Mouse (Mus musculus) cerebellum, postnatal 4 days (tissue): Measurements from ENCODE around the gene Ugt1a10.
A peak's percentile ranks its signal among the peaks of the same experiment; 100 is the strongest.
"Not testable (repeated sequence)": the region's sequence is repeated elsewhere in the genome, so short reads cannot be mapped to it uniquely, and the experiment has no call there.

Source experiments
- DNase-seq, 2 experiments: peaks; one replicate each; pipeline ENCODE4 v3.0.0; 2022; ENCODE audit warnings: low spot score in 2 of 2, mixed read lengths in 1 of 2

Gene Ugt1a10

DNA sequence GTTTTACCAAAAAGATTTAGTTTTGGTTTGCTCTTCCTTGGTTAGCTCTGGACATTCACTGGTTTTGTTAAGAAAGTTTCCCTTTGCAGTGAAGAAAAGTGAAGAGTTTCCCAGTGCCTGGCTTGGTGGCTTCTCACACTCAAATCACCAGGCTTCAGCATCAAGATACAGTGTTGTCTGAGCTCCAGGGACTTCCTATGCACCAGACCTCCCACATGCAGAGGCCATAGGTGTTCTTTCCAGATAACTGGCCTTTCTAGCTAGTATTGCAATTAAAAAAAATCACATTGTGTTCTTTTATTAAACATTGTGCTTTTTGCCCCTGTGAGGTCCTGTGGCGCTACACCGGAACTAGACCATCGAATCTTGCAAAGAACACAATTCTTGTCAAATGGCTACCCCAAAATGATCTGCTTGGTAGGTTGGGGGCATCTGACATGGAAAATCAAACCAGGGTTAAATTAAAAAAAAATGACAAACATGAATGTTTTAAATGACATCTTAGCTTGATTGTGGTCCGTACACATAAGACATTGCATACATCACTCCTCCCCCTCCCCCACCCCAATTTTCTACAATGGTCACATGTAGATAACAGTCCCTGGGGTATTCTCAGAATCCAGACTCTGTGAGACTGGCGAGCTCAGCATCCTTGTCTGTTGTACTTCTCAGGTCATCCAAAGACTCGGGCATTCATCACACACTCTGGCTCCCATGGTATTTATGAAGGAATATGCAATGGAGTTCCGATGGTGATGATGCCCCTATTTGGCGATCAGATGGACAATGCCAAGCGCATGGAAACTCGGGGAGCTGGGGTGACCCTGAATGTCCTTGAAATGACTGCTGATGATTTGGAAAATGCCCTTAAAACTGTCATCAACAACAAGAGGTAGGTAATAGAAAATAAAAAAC is 160.5 kb downstream of the Ugt1a10 start:
- no peak for DNase-seq

DNA sequence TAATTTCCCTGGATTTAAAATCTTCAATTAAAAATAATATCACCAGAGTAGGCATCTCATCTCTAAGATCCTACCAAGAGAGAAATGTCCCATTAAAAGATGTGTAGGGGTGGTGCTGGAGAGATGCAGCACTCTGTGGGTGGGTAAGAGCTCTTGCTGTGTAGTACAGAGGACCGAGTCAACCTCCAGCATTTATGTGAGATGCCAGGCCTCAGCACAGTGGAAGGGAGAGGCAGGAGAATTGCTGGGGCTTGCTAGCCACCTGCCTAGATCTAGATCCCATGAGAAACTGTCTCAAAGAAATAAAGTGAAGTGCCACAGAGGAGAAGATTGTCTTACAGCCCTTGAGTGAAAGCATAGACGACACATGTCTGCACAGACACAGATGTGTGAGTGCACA is 161.4 kb downstream of the Ugt1a10 start:
- no peak for DNase-seq

DNA sequence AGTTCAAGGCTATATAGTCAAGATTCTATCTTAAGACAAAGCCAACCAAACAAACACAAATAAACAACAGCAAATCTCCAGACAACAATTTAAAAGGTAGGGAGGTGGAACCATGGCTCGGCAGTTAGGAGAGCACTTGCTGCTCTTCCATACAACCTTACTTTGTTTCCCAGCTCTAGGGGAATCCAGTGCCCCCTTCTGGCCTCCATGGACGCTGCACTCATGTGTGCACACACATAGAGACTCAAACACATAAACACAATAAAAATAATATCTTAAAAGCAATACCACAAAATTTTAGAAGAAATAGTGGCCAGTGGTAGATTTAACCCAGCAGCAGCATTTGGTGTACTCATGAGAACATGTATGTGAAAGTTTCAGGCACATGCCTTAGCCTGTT is 162.0 kb downstream of the Ugt1a10 start:
- DNase-seq: no peak

DNA sequence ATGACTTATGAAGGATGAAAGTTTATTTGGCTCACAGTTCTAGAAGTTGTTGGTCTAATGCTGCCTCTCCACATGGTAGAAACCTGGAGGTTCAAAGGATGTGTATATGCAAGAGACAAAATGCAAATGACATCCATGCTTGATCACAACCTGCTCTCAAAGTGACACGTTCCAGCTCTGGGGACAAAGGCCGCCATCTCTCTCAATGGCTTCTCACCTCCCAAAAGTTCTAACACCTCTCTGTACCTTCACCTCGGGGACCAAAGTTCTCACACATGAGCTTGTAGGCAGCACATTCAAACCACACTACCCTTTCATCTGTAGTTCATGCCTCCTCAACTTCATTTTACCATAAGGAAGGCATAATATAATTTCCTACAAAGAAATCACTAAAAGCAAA is 162.4 kb downstream of the Ugt1a10 start:
- DNase-seq: no peak

DNA sequence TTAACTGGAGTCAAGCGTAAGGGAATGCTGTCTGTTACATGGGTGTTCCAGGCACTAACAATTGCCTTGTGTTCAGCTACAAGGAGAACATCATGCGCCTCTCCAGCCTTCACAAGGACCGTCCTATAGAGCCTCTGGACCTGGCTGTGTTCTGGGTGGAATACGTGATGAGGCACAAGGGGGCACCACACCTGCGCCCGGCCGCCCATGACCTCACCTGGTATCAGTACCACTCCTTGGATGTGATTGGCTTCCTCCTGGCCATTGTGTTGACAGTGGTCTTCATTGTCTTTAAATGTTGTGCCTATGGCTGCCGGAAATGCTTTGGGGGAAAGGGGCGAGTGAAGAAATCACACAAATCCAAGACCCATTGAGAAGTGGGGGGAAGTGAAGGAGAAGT is 162.9 kb downstream of the Ugt1a10 start:
- DNase-seq: no peak

DNA sequence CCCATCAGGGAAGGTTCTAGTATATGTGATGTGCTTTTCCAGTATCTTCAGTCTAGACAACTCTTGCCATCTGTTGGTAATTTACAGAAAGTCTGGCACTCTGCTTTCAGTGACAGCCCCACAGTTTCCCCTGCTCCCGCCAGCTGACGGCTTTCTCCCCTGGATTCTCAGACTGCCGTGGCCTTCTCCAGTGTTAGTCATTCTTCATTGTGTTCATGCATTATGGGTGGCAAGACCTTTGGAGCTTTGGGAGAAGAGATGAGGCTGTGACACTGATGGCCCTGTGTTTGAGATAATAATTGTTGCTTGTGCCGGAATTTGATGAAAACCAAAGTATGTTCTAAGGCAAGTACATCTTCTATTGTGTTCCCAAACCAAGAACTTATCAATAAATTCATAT is 163.4 kb downstream of the Ugt1a10 start:
- no peak for DNase-seq

DNA sequence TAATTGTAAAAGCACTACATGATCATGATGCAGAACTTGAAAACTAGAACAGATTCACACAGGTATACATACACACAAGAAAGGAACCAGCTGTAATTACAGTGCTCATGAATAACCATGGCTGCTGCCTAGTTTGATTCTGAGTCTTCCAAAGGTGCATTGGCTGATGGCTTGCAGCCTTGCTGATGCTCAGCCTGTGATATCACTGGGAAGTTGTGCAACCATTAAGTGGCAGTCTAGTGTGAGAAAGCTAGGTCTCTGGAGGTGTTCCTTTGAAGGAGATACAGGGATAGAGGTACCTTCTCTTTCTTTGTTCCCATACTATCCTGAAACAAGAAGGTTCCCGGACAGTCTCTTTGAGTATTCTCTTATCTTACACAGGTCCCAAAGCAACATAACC is 163.9 kb downstream of the Ugt1a10 start:
- DNase-seq: no peak

DNA sequence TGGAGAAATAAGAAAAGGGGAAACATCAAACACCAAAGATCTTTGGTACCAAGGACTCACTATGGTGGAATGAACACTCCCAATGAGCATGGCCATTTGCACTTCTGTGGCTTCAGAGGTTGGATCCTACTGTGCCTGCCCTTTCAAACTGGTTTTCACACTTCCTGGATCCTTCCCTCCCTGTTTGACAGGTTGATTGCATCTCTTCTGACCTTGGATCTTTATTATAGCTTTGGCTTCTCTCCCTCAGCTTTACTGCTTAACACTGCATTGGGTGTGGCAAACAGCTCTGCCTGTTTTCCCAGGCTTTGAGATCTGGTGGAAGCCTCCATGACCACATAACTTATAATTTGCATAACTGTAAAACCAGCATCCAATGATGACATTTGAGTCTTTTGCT is 165.1 kb downstream of the Ugt1a10 start:
- DNase-seq: no peak

DNA sequence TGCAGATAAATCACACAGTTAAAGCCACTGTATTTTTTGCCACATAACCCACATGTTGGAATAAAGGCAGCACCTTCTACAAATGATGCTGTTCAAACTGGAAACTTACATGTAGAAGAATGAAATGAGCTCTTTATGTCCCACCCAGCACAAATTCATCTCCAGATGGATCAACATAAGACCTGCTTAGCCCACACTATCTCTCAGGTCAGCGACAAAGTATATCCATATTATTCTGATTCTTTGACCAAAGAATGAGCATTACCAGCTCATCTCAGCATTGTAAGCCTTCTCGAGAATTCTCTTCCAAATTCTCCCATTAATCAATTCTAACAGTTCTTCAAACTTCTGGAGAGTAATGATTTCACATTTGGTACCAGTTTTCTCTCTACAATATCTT is 167.0 kb downstream of the Ugt1a10 start:
- DNase-seq: no peak

DNA sequence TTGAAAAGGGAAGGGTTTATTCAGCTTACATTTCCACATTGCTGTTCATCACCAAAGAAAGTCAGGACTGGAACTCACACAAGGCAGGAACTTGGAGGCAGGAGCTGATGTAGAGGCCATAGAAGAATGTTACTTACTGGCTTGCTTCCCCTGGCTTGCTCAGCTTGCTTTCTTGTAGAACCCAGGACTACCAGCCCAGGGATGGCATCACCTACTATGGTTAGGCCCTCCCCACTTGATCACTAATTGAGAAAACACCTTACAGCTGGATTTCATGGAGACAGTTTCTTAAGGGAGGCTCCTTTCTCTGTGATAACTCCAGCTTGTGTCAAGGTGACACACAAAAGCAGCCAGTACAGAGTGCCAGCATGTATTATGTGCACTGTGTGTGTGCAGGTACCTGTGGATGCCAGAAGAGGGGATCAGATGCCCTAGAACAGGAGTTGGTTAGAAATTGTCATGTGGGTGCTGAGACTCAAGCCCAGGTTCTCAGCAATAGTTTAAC is 167.9 kb downstream of the Ugt1a10 start:
- not testable (repeated sequence) for DNase-seq

DNA sequence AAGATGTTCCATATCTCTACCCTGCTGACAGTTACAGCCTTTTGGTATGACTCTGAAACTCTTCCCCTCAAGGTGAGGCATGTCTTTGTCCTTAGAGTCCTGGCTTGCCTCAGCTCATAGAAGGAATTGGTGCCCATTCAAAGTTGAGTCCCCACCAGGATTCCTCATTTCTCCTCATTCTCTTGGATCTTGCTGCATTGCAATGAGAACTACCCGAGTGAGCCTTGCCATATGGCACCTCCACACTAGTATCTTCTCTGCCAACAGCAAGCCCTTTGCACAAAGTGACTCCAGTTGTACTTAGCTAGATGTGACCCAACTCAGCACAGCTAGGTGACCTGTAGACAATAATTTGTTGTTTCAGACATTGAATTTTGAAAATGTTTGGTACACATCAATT is 168.4 kb downstream of the Ugt1a10 start:
- DNase-seq: no peak

DNA sequence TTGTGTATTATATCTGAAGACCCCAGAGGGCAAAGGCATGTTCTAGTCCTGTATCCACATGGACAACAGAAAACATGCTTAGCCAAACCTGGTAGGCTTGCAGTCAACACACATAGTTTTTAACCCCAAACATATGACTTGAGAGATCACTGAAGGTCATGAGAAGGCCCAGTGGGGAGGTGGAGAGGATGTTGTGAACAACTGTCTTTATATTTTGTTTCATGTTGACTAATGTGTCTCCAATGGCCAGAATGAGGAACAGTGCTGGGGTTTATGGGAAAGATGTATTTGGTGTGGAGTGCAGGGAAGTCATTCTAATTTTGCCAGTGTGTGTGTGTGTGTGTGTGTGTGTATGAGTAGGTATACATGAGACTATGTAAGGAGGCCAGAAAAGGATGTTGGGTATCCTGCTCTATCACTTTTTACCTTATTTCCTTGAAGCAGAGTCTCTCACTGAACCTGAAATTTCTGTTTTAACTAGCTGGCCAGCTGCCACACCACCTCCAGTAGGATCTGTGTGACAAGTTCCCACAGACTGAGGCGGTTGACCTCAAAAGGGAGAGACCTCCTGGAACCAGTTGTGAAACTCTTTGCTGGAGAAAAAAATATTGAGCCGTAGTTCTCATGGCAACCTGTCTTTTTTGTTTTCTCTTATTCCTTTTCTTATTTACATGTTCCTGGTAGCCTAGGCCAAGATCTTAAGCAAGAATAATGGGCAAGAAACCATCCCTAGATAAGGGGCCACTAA is 169.0 kb downstream of the Ugt1a10 start:
- DNase-seq: no peak

DNA sequence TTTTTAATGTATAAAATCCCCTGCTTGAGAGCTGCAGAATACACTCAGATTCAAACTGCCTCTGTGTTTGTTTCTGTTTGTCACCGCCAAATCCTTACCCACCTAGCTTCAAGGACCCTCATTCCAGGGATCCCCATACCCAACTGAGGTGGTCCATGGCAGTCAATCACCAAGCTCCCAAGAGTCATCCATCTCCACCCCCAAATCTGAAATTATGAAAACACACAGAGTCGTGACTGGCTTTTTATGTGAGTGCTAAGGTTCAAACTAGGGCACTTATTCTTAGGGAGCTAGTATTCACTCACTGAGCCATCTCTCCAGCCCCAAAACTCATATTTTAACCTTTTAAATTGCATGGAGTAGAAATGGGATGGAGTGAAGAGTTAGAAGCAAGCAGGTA is 170.1 kb downstream of the Ugt1a10 start:
- DNase-seq: not testable (repeated sequence)

DNA sequence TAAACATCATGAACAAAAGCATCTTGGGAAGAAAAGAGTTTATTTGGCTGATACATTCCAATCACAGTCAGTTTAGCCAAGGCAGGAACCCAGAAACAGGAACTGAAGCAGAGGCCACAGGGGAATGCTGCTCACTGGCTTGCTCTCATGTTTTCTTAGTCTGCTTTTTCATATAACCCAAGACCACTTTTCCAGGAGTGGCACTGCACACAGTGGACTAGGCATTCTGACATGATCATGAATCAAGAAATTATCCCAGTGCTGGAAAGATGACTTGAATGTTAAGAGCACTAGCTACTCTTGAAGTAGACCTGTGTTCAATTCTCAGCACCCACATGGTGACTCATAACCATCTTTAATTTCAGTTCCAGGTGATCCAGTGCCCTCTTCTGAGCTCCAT is 170.6 kb downstream of the Ugt1a10 start:
- peak in 1 of 2 experiments; percentile 1 for DNase-seq

DNA sequence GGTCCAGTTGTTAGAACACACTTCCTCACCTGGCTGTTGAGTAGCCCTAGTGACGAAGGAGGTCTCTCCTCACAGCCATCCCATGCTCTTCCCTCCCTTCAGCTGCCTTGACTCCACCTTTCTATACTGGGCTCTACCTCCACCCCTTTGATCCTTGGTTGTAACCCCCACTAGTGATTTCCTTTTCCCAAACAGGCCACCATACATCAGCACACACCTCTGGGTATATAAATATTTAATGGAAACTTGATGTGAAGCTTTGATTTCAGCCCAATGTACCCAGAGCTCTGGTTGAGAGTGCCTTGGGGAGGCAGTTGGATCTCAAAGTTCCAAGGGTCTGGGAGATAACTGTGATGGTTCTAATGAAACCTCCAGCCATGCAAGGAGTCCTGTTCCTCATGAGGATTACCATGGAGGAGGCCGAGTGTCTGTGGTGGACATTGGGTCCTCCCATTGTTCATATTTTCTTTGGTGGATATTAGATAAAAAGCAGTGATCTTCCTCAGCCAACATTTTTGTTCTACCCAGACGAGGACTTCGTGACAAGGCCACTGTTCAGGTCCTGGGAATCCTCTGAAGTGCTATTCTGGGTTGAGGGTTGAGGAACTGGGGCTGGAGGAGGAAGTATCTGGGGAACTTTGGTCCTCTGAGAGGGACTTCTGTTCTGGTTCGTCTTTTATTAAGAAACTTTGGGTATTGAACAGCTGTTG is 171.6 kb downstream of the Ugt1a10 start, which contains the start of gene Mroh2a:
Mroh2a (plus strand) TSS at position 317 of the 710 bp plus-strand sequence.
- peak; percentile 0 to 19 for DNase-seq

DNA sequence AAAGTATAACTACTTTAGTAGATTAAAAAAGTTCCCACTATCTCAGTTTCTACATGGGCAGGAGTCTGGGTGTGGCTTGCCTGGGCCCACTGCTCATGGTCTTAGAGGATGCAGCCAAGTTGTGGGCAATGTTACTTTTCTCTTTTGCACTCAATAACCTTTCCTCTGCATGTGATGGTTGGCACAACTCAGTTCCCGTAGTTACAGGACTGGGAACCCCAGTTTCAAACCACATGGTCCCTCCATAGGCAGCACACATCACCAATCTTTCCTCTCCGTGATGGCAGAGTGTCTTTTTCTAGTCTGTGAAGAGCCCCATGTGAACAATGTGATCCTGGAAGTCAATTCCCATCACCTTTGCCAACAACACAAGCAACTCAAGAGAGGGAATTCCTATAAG is 172.3 kb downstream of the Ugt1a10 start:
- DNase-seq: peak in 1 of 2 experiments; percentile 18

DNA sequence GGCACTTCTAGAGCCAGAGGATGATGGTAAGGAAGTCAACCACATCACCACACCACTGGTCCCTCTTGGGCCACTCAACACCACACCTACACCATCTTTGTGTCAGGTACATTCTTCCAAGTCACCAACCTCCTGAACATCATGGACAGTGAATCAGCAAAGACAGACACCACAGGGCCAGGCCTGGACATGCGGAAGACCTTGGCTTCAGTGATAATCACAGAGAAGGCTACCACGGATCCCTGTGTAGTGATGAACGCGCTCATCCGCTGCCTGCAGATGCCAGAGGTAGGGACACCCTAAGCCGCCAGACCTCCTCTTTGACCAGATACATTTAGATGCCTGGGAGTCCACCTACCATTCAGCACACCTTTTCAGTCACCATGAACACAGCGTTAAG is 172.9 kb downstream of the Ugt1a10 start:
- peak in 1 of 2 experiments; percentile 37 for DNase-seq

DNA sequence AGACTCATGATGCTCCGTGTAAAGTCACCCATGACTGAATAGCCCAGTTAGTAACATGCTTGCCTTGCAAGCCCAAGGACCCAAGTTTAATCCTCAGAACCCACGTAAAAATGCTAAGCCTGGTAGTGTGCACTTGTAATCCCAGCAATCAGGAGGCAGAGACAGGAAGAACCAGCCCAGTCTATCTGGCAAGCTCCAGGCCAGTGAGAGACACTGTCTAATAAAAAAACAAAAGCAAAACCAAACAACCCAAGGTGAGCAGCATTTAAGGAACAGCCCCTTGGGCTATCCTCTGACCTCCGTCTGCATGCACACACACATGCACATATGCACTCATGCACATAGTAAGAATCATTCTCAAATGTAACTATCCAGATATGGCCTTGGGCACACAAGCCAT is 174.4 kb downstream of the Ugt1a10 start:
- DNase-seq: peak in 1 of 2 experiments; percentile 24

DNA sequence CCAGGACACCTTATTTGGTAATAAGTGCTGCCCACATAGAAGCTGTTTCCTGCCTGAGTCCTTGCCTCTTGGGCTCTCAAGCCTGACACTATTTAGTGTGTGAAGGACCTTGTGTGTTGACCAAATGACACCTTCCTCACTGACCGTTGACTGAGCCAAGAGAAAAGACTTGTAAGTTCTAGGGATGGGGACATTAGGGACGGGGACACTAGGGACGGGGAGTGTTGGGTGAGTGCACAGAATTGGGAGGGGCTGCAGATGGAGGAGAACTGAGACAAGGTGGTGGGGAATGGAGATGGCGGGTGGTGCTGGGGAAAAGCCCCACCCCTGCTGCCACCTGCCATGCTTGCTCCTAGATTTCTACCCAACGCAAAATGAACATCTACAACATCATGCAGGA is 174.8 kb downstream of the Ugt1a10 start:
- DNase-seq: peak in 1 of 2 experiments; percentile 24

DNA sequence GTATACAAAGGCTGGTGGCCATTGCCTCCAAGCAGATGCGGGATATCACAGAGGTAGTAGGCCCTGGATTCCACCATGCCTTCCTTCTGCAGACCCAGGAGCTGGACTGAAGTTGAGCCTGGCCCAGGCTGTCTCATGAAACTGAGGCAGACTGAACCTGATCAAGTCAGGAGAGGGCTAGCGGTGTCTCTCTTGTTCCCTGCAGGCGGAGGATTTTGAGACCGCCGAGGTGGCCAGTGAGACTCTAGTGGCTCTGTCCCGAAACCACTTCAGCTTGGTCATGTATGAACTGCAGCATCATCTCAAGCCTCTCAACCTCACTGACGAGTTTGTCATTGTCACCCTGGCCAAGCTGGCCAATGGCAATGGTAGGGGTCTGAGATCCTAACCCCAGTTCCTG is 175.2 kb downstream of the Ugt1a10 start:
- peak in 1 of 2 experiments; percentile 30 for DNase-seq

DNA sequence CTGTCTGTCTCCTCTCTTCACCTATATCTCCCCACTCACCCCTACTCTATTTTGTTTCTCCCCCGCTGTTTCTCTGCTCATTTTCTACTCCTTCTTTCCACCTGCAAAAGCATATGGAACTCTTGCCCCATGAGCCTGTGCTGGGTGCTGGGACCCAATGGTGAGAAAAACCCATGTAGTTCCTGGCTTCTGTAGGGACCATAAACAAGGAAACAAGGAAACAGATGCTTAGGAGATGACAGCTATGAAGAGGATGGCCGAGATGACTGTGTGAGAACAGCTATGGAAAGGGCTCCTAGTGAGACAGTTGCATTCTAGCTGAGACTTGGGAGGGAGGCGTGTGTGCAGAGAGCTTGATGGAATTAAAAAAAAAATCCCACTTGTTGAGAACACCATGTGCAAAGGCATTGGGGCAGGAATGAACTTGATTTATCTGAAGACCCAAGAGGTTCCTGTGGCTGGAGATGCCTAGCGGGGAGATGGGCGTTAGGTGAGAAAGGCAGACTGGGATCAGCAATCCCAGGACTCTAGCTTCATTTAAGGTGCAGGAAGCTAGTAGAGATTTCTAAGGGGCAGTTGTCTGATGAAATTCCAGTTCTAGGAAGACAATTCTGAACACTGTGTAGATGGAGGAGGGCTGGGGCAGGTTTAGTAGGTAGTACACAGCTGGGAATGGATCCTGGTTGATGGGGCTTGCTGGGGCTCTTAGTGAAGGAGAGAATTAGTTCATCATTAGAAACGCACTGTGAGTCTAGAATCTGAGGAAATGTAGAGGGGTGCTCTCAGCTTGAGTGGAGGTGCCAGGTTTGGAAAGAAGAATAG is 176.0 kb downstream of the Ugt1a10 start:
- DNase-seq: peak in 1 of 2 experiments; percentile 23
